Mouse (Mus musculus) skeletal muscle tissue, postnatal 0 days (tissue): Measurements from ENCODE around the gene Gstm4. TPM values are rescaled to one million over a fixed set of nuclear protein-coding genes. Genes with fewer than 3 reads are reported as not detected.

Experiments used
- polyA plus RNA-seq: library from polyadenylated mRNA; unstranded; fragments of >200 nt; fragmentation: Nextera tagmentation; extraction: Ambion mirVana; gene quantifications from 2 replicates; pipeline ENCODE4 v1.2.1, GENCODE M21; 2015

Gene Gstm4
- 10.6 and 12.4 TPM in 2 replicates for polyA plus RNA-seq

GRCm38 (mm10) chr3:108044394-108045140 lies at the start of gene Gstm4:
Gene Gstm4, minus strand, starts transcription at chr3:108044894.

GRCm38 (mm10) chr3:108092536-108093115 lies 47.9 kb upstream of the Gstm4 start, which contains the start of gene Gnat2:
Gene Gnat2, plus strand, starts transcription at chr3:108092789.

DNA sequence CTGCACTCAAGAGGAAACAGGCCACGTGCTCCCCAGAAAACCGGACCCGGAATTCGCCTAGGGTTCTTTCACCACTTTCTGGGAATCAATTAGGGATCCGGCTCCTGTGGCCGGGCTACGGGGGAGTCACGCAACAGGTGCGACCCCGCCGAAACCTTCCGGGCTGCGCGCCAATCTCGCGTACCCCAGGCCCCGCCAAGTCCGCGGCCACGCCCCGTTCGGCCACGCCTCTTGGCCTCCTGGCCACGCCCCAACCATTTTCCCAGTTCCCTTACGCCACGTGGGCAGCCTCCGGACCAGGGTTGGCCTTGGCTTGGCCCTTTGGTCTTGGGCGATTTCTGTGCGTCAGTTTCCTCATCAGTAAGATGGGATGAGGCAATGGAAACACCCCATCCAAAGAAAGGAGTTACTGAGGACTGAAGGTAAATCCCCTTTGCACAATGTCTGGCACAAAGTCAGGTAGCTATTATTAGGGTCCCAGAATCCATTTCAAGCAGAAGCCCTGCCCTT lies 41.8 kb upstream of the Gstm4 start, which contains the start of gene Ampd2:
TSS of gene Ampd2 (minus strand) at position 182 of the 510 bp plus-strand sequence.

DNA sequence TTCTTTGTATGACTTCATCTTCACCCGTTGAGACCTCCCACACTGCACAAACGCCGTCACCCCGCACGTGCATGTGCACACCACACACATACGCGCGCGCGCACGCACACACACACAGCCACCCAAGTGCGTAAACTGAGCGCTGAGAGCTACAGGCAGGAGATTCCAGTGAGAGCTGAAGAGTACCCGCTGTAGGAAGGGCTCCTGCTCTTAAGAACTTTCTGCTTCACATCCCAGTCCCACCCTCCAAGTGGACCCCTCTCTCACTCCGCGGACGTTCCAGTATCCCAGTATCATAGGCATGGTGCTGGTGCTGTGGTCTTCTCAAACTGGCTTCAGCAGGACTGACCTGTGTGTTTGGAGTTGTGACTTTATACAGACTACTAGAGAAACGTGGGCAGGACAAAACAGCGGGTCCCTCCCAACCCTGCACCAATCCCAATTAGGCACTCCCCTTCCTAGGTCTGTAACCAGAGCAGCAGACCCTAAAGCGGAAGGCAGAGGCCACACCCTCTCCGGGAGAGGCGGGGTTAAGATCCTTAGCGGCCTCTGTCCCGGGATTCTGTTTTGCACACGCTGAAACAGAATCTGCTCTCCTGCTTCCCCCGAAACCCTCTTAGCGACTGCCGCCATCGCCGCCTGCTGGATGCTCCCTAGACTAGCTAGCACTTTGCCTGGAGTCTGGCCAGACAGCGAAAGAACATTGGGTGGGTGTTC lies 27.1 kb downstream of the Gstm4 start, which contains the start of gene Gstm1:
TSS of gene Gstm1 (minus strand) at position 501 of the 717 bp plus-strand sequence.

Other genes starting within 250 kb of the Gstm4 start
- gene Eps8l3, start 167.7 kb downstream of the Gstm4 start, polyA plus RNA-seq, result not detected in 2 replicates
- 106 and 112 TPM in 2 replicates for gene Gstm5, start 149.1 kb downstream of the Gstm4 start, polyA plus RNA-seq
- gene Gstm7, start 113.1 kb downstream of the Gstm4 start, polyA plus RNA-seq, result 6.6 and 6.8 TPM in 2 replicates
- 2.7 and 3.5 TPM in 2 replicates for gene Gstm6, start 101.1 kb downstream of the Gstm4 start, polyA plus RNA-seq
- not detected in 2 replicates for gene Gstm3, start 75.6 kb downstream of the Gstm4 start, polyA plus RNA-seq
- 47.5 and 65.3 TPM in 2 replicates for gene Gstm2, start 58.4 kb downstream of the Gstm4 start, polyA plus RNA-seq
- 115 and 116 TPM in 2 replicates for gene Gstm1, start 26.9 kb downstream of the Gstm4 start, polyA plus RNA-seq
- gene Ampd2, start 41.8 kb upstream of the Gstm4 start, polyA plus RNA-seq, result 10.6 and 13.3 TPM in 2 replicates
- gene Gnat2, start 47.9 kb upstream of the Gstm4 start, polyA plus RNA-seq, result 0.22 and 0.27 TPM in 2 replicates
- 49.0 and 55.8 TPM in 2 replicates for gene Gnai3, start 101.3 kb upstream of the Gstm4 start, polyA plus RNA-seq
- gene Gpr61, start 110.0 kb upstream of the Gstm4 start, polyA plus RNA-seq, result 0.11 and 0.12 TPM in 2 replicates
- 16.6 and 16.9 TPM in 2 replicates for gene Amigo1, start 141.4 kb upstream of the Gstm4 start, polyA plus RNA-seq
- 1.8 and 2.1 TPM in 2 replicates for gene Cyb561d1, start 156.3 kb upstream of the Gstm4 start, polyA plus RNA-seq
- gene Atxn7l2, start 166.0 kb upstream of the Gstm4 start, polyA plus RNA-seq, result 5.7 and 6.8 TPM in 2 replicates
- 204 and 213 TPM in 2 replicates for gene Sypl2, start 181.8 kb upstream of the Gstm4 start, polyA plus RNA-seq
- gene Psma5, start 212.0 kb upstream of the Gstm4 start, polyA plus RNA-seq, result 248 and 270 TPM in 2 replicates
- 10.5 and 11.2 TPM in 2 replicates for gene Sort1, start 239.2 kb upstream of the Gstm4 start, polyA plus RNA-seq